Mouse (Mus musculus) G1E (cell line): ENCODE data around the gene Lgals4. TPM values are rescaled to one million over a fixed set of nuclear protein-coding genes. Genes with fewer than 3 reads are reported as not detected.

ENCODE experiments used
- ATAC-seq: 2 replicates; pipeline ENCODE4 v1.8.0; 2016; ENCODE audit warnings: mild to moderate bottlenecking; ENCODE audit not compliant: insufficient number of reproducible peaks, poor library complexity, low FRiP score, severe bottlenecking; ENCODE audit errors: extremely low read depth
- DNase-seq: peaks from one replicate; pipeline ENCODE4 v3.0.0; 2012; ENCODE audit warnings: low spot score
- H3K27me3 ChIP-seq: 2 replicates; pipeline ENCODE4 v1.6.1; 2012; ENCODE audit warnings: mild to moderate bottlenecking, low read length, inconsistent platforms; ENCODE audit not compliant: insufficient read depth
- H3K36me3 ChIP-seq: replicated peaks from 2 replicates; pipeline ENCODE3; 2012; ENCODE audit warnings: mild to moderate bottlenecking, inconsistent platforms
- H3K4me1 ChIP-seq: 2 replicates; pipeline ENCODE4 v1.6.1; 2012; ENCODE audit warnings: low read depth, low read length, inconsistent platforms, mixed read lengths; ENCODE audit not compliant: insufficient read depth
- H3K4me3 ChIP-seq: 2 replicates; pipeline ENCODE4 v1.5.1; 2012; ENCODE audit warnings: low read depth, mild to moderate bottlenecking, inconsistent platforms, low read length, moderate library complexity, mixed read lengths
- H3K9me3 ChIP-seq: replicated peaks from 2 replicates; pipeline ENCODE4 v1.6.1; 2012; ENCODE audit warnings: inconsistent platforms
- CTCF ChIP-seq: IDR thresholded peaks from 2 replicates; pipeline ENCODE4 v1.5.1; 2012; ENCODE audit warnings: low read depth, low read length, inconsistent platforms, mixed read lengths
- GATA1 ChIP-seq: IDR thresholded peaks from 2 replicates; pipeline ENCODE4 v1.6.1; 2012; ENCODE audit warnings: borderline replicate concordance, low read length, inconsistent platforms, mixed read lengths
- GATA2 ChIP-seq: IDR thresholded peaks from 2 replicates; pipeline ENCODE4 v1.6.1; 2012; ENCODE audit warnings: low read depth, low read length, inconsistent platforms, borderline replicate concordance
- POLR2AphosphoS5 ChIP-seq: IDR thresholded peaks from 2 replicates; pipeline ENCODE4 v1.6.1; 2012; ENCODE audit warnings: low read depth, low read length, inconsistent platforms; ENCODE audit not compliant: insufficient replicate concordance
- TAL1 ChIP-seq: conservative IDR thresholded peaks from 2 replicates; pipeline ENCODE4 v1.6.1; 2012; ENCODE audit warnings: low read depth, low read length, inconsistent platforms, mixed read lengths
- polyA plus RNA-seq: library from polyadenylated mRNA; stranded (reverse); fragments of >175 nt; gene quantifications from 2 replicates; pipeline ENCODE4 v1.2.3, GENCODE M21; 2012
- total RNA-seq, 2 experiments: library from RNA; stranded (forward) in 1 of 2; stranded (reverse) in 1 of 2; fragments of 200-1000 nt in 1 of 2; fragments of >200 nt in 1 of 2; fragmentation: Nextera tagmentation in 1 of 2; gene quantifications; 2 replicates each; pipeline ENCODE4 v1.2.3; 2014 to 2017

Gene Lgals4
- total and polyA plus RNA-seq, 3 experiments, result 0.68 to 3.4 (median 3.0) TPM

- no peak for ATAC-seq
- Histone ChIP-seq H3K4me3 (no peak overlapping the region), H3K9me3 (no peaks in the 10 kb centered on the region), H3K36me3 (peaks cover 40% of the 10 kb centered on the region), H3K4me1 (0 out of 2 replicates have a peak, but pooled peaks cover 5% of the 10 kb centered on the region), H3K27me3 (peaks cover 6% of the 10 kb centered on the region; the same call in 1 of the 2 replicates)
- no peak for DNase-seq
- TF ChIP-seq CTCF (no peak), GATA1 (no peak), POLR2AphosphoS5 (no peak), GATA2 (no peak), TAL1 (no peak)
Measured at GRCm38 (mm10) chr7:28888701-28889161, 55.1 kb downstream of the Lgals4 start.

Other genes with a start within 250 kb of the Lgals4 start
- 62.7 and 75.9 TPM in 2 replicates for gene Samd4b, start 235.7 kb upstream of the Lgals4 start, total RNA-seq (2014; fragmentation: Nextera tagmentation)
- 3.8 and 4.4 TPM in 2 replicates for gene Samd4b, start 235.7 kb upstream of the Lgals4 start, total RNA-seq (2017)
- gene Samd4b, start 235.7 kb upstream of the Lgals4 start, polyA plus RNA-seq, result 88.8 and 104 TPM in 2 replicates
- 13.2 and 16.0 TPM in 2 replicates for gene Pak4, start 235.7 kb upstream of the Lgals4 start, total RNA-seq (2014; fragmentation: Nextera tagmentation)
- gene Pak4, start 235.7 kb upstream of the Lgals4 start, total RNA-seq (2017), result 5.6 and 6.4 TPM in 2 replicates
- gene Pak4, start 235.7 kb upstream of the Lgals4 start, polyA plus RNA-seq, result 72.6 and 85.1 TPM in 2 replicates
- not detected in 2 replicates for gene Acp7, start 202.5 kb upstream of the Lgals4 start, total RNA-seq (2014; fragmentation: Nextera tagmentation)
- gene Acp7, start 202.5 kb upstream of the Lgals4 start, total RNA-seq (2017), result 0.11 TPM in 1 of 2 replicates, not detected in the other
- gene Acp7, start 202.5 kb upstream of the Lgals4 start, polyA plus RNA-seq, result not detected in 2 replicates
- gene Fbxo27, start 141.0 kb upstream of the Lgals4 start, total RNA-seq (2014; fragmentation: Nextera tagmentation), result not detected in 2 replicates
- not detected in 2 replicates for gene Fbxo27, start 141.0 kb upstream of the Lgals4 start, total RNA-seq (2017)
- gene Fbxo27, start 141.0 kb upstream of the Lgals4 start, polyA plus RNA-seq, result not detected in 2 replicates
- not detected in 2 replicates for gene Fbxo17, start 117.0 kb upstream of the Lgals4 start, total RNA-seq (2014; fragmentation: Nextera tagmentation)
- 0.27 TPM in 1 of 2 replicates, not detected in the other for gene Fbxo17, start 117.0 kb upstream of the Lgals4 start, total RNA-seq (2017)
- gene Fbxo17, start 117.0 kb upstream of the Lgals4 start, polyA plus RNA-seq, result not detected in 2 replicates
- gene Mrps12, start 92.0 kb upstream of the Lgals4 start, total RNA-seq (2014; fragmentation: Nextera tagmentation), result 12.3 and 14.2 TPM in 2 replicates
- gene Mrps12, start 92.0 kb upstream of the Lgals4 start, total RNA-seq (2017), result 24.8 and 33.9 TPM in 2 replicates
- 217 and 283 TPM in 2 replicates for gene Mrps12, start 92.0 kb upstream of the Lgals4 start, polyA plus RNA-seq
- gene Sars2, start 91.9 kb upstream of the Lgals4 start, total RNA-seq (2014; fragmentation: Nextera tagmentation), result 10.1 and 17.1 TPM in 2 replicates
- gene Sars2, start 91.9 kb upstream of the Lgals4 start, total RNA-seq (2017), result 9.1 and 10.0 TPM in 2 replicates
- 33.4 and 41.5 TPM in 2 replicates for gene Sars2, start 91.9 kb upstream of the Lgals4 start, polyA plus RNA-seq
- not detected in 2 replicates for gene Ccer2, start 77.7 kb upstream of the Lgals4 start, total RNA-seq (2014; fragmentation: Nextera tagmentation)
- not detected in 2 replicates for gene Ccer2, start 77.7 kb upstream of the Lgals4 start, total RNA-seq (2017)
- gene Ccer2, start 77.7 kb upstream of the Lgals4 start, polyA plus RNA-seq, result not detected in 2 replicates
- gene Sirt2, start 67.1 kb upstream of the Lgals4 start, total RNA-seq (2014; fragmentation: Nextera tagmentation), result 50.1 and 60.0 TPM in 2 replicates
- gene Sirt2, start 67.1 kb upstream of the Lgals4 start, total RNA-seq (2017), result 34.1 and 36.4 TPM in 2 replicates
- gene Sirt2, start 67.1 kb upstream of the Lgals4 start, polyA plus RNA-seq, result 103 and 114 TPM in 2 replicates
- 21.1 and 30.4 TPM in 2 replicates for gene Nfkbib, start 66.3 kb upstream of the Lgals4 start, total RNA-seq (2014; fragmentation: Nextera tagmentation)
- gene Nfkbib, start 66.3 kb upstream of the Lgals4 start, total RNA-seq (2017), result 9.5 and 10.7 TPM in 2 replicates
- gene Nfkbib, start 66.3 kb upstream of the Lgals4 start, polyA plus RNA-seq, result 109 and 136 TPM in 2 replicates
- gene Rinl, start 44.9 kb upstream of the Lgals4 start, total RNA-seq (2014; fragmentation: Nextera tagmentation), result 1.8 TPM in 1 of 2 replicates, not detected in the other
- 1.2 and 1.4 TPM in 2 replicates for gene Rinl, start 44.9 kb upstream of the Lgals4 start, total RNA-seq (2017)
- gene Rinl, start 44.9 kb upstream of the Lgals4 start, polyA plus RNA-seq, result 1.4 and 1.8 TPM in 2 replicates
- 442 and 470 TPM in 2 replicates for gene Hnrnpl, start 25.3 kb upstream of the Lgals4 start, total RNA-seq (2014; fragmentation: Nextera tagmentation)
- gene Hnrnpl, start 25.3 kb upstream of the Lgals4 start, total RNA-seq (2017), result 251 and 279 TPM in 2 replicates
- gene Hnrnpl, start 25.3 kb upstream of the Lgals4 start, polyA plus RNA-seq, result 430 and 529 TPM in 2 replicates
- 102 and 127 TPM in 2 replicates for gene Ech1, start 8.6 kb upstream of the Lgals4 start, total RNA-seq (2014; fragmentation: Nextera tagmentation)
- 78.5 and 94.3 TPM in 2 replicates for gene Ech1, start 8.6 kb upstream of the Lgals4 start, total RNA-seq (2017)
- 12.9 and 33.1 TPM in 2 replicates for gene Ech1, start 8.6 kb upstream of the Lgals4 start, polyA plus RNA-seq
- 3.0 TPM in 1 of 2 replicates, not detected in the other for gene Lgals7, start 30.0 kb downstream of the Lgals4 start, total RNA-seq (2014; fragmentation: Nextera tagmentation)
- gene Lgals7, start 30.0 kb downstream of the Lgals4 start, total RNA-seq (2017), result 0.27 and 0.76 TPM in 2 replicates
- gene Lgals7, start 30.0 kb downstream of the Lgals4 start, polyA plus RNA-seq, result 0.49 and 0.68 TPM in 2 replicates
- not detected in 2 replicates for gene Capn12, start 47.6 kb downstream of the Lgals4 start, total RNA-seq (2014; fragmentation: Nextera tagmentation)
- 0.12 and 0.22 TPM in 2 replicates for gene Capn12, start 47.6 kb downstream of the Lgals4 start, total RNA-seq (2017)
- gene Capn12, start 47.6 kb downstream of the Lgals4 start, polyA plus RNA-seq, result 0.02 TPM in 1 of 2 replicates, not detected in the other
- 119 and 121 TPM in 2 replicates for gene Actn4, start 128.5 kb downstream of the Lgals4 start, total RNA-seq (2014; fragmentation: Nextera tagmentation)
- gene Actn4, start 128.5 kb downstream of the Lgals4 start, total RNA-seq (2017), result 28.1 and 30.3 TPM in 2 replicates
- 259 and 260 TPM in 2 replicates for gene Actn4, start 128.5 kb downstream of the Lgals4 start, polyA plus RNA-seq
- gene Eif3k, start 148.0 kb downstream of the Lgals4 start, total RNA-seq (2014; fragmentation: Nextera tagmentation), result 280 and 322 TPM in 2 replicates
- 377 and 459 TPM in 2 replicates for gene Eif3k, start 148.0 kb downstream of the Lgals4 start, total RNA-seq (2017)
- 91.7 and 199 TPM in 2 replicates for gene Eif3k, start 148.0 kb downstream of the Lgals4 start, polyA plus RNA-seq
- gene Map4k1, start 148.2 kb downstream of the Lgals4 start, total RNA-seq (2014; fragmentation: Nextera tagmentation), result 9.6 and 15.9 TPM in 2 replicates
- gene Map4k1, start 148.2 kb downstream of the Lgals4 start, total RNA-seq (2017), result 9.1 and 16.1 TPM in 2 replicates
- 58.0 and 67.4 TPM in 2 replicates for gene Map4k1, start 148.2 kb downstream of the Lgals4 start, polyA plus RNA-seq